Mouse (Mus musculus): ENCODE results near the gene Scaf11.

- TF ChIP-seq CTCF (IDR thresholded peaks at IDR 0.05; ENCODE audit: low read depth) (no peak), EP300 (IDR thresholded peaks at IDR 0.05; ENCODE audit: low read depth) (no peak)
Measured at GRCm38 (mm10) chr15:96460451-96460729, 253 bp downstream of the Scaf11 start.

Data from liver, postnatal 0 days (tissue).